Mouse (Mus musculus): ENCODE data around the gene Smo.

The Smo gene

DNA sequence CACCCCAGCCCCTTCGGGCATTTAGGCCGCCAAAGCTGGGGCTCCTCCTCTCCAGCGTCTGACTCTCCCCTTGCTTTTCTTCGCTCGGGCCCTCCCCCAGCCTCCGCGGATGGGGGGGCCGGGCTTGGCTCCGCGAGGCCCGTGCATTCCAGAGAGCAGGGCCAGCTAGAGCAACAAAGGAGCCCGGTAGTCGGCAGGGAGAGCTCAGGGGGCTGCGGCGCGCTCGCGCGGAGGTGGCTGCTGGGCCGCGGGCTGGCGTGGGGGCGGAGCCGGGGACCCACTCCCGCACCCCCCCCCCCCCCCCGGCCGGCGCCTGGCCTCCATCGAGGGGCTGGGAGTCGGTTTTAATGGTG lies at the start of gene Smo:
TSS of gene Smo (plus strand) at position 168 of the 353 bp plus-strand sequence.
- peak; percentile 99 for DNase-seq

GRCm38 (mm10) chr6:29685952-29686351 lies 49.4 kb upstream of the Smo start:
- no peak for DNase-seq

DNA sequence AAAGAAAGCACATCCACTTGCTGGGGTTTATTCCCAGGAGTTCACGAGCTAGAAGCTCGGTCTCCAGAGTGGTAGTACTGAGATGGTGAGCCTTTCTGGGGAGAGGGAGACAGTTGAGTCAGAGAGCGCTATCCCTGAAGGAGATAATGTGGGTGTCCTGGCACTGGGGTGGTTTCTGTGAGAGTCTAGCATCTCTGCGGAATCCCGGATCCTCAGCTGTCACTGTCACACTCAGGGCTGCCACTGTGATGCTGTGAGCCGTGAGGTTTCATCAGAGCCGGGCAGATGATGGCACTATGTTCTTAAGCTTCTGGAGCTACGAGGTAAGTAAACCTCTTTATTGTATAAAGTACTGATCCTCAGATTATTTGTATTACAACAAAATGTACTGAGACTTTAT lies 45.8 kb upstream of the Smo start:
- no peak for DNase-seq

DNA sequence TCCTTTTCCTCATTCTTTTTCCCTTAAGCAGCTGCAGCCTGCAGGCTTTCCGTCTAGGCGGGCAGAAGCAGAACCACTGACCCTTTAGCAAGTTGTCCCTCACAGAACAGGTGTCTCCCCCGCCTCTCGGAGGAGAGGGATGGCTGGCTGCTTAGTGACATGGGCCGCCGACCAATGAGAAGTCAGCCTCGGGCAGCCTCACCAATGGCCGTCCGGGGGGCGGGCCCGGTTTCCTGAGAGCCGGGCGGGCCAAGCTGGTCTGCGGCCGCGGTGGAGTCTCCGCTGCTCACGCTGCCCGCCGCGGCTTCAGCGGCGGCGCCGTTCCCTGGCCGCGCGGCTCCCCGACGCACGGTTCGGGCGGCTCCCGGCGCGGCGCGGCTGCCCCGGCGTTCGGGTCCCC lies 41.4 kb upstream of the Smo start, which contains the start of gene Tspan33:
TSS of gene Tspan33 (plus strand) at position 270 of the 400 bp plus-strand sequence.
- peak; percentile 100 for DNase-seq

GRCm38 (mm10) chr6:29694375-29695289 lies 40.7 kb upstream of the Smo start:
- DNase-seq = no peak

DNA sequence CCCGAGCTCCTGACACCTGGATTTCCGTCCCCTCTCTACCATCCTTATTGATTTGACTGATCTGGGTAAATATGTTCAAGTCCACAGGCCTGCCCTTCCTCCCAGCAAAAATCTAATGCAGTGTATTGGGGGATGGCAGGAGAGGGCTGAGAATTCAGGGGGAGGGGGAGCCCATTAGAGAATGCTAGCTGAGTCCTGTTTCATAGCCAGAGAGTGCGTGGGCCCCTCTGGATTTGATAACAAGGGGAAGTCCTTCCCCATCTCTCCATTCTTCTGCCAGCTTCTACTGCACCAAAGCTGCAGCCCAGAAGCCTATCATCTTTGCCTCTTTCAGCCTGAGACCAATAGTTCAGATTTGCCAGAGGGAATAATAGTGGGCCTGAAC lies 40.0 kb upstream of the Smo start:
- DNase-seq = peak; percentile 83

- DNase-seq = peak; percentile 82
Measured at GRCm38 (mm10) chr6:29695975-29696374, 39.3 kb upstream of the Smo start.

- DNase-seq = no peak
Measured at GRCm38 (mm10) chr6:29697139-29697538, 38.2 kb upstream of the Smo start.

- no peak for DNase-seq
Measured at GRCm38 (mm10) chr6:29697548-29697947, 37.8 kb upstream of the Smo start.

DNA sequence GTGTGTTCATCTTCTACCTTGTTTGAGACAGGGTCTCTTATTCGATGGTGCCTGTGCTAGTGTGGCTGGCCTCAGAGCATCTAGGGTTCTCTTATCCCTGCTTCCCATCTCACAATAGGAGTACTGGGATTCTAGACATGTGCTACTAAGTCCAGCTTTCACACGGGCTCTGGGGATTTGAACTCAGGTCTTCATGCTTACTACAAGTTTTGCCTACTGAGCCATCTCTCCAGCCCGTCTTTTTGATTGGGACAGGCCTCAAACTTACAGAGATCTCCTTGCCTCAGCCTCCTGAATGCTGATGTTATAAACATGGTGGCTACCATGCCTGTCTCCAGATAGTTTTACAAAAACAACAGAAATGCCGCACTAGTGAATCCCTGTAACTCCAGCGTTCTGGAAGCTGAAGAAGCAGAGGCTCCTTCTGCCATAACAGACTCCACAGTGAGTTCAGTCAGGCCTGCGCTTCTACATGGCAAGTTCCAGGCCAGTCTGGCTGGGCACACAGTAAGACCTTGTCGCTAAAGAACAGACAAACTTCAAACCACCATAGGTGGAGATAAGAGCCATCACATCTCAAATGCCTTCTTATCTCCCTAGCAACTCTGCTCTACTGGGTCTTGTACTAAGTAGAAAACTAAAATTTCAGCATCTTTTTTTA lies 36.1 kb upstream of the Smo start:
- peak; percentile 67 for DNase-seq

- peak; percentile 50 for DNase-seq
Measured at GRCm38 (mm10) chr6:29701051-29701450, 34.3 kb upstream of the Smo start.

GRCm38 (mm10) chr6:29702126-29702525 lies 33.2 kb upstream of the Smo start:
- DNase-seq = no peak

GRCm38 (mm10) chr6:29704143-29704542 lies 31.2 kb upstream of the Smo start:
- no peak for DNase-seq

DNA sequence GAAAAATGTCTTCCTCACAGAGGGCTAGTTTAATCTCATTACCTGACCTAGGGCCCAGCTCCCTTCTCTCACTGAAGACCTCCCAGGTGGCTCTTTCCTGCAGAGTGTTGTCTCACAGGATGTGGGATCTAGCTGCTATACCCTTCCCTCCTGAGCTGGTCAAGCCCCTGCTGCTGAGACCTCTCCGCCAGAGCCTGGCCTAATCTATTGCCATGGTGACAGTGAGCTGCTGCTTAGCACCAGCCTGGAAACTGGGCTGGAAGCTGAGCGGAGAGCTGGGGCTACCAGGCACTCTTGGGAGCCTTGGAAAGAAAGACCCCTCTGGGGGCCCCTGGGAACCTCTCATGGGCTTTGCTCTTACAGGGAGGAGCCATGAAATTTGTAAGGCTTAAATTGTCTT lies 27.4 kb upstream of the Smo start:
- no peak for DNase-seq

DNA sequence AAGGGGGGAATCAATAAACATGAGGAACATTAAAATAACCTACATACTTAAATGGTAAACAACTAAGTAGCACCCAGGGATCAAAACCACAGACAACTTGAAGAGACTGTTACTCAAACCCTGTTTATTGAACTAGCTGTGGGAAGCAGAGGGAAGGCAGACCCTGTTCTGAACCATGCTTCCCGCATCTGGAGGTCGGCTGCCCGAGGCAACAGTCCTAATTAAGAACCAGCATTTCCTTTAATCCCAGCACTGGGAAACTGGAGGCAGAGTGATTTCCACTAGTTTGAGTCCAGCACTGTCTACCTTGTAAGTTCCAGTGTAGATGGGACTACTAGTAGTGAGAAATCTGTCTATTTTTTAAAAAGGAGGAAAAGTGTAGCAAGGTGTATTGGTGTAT lies 24.0 kb upstream of the Smo start:
- DNase-seq = no peak

- DNase-seq = no peak
Measured at GRCm38 (mm10) chr6:29712011-29712584, 23.2 kb upstream of the Smo start.

- DNase-seq = peak; percentile 84
Measured at GRCm38 (mm10) chr6:29716624-29717365, 18.5 kb upstream of the Smo start.

DNA sequence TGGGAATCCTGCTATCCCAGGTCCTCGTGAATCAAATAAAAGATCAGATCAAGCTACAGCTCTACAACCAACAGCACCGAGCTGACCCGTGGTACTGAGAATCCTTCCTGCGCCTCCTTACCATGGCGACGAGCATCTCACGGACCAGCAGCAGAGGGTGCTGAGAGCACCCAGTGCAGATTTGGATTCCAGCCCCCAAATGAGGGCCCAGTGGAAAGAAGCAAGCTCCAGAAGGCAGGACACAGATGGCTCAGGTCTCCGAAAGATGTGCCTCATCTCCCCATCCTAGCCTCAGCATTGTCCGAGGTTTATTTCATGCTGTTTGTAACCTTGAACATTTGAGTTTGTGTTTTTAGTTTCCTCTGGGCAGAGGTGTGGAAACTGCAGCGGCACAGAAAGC lies 17.8 kb upstream of the Smo start:
- no peak for DNase-seq

DNA sequence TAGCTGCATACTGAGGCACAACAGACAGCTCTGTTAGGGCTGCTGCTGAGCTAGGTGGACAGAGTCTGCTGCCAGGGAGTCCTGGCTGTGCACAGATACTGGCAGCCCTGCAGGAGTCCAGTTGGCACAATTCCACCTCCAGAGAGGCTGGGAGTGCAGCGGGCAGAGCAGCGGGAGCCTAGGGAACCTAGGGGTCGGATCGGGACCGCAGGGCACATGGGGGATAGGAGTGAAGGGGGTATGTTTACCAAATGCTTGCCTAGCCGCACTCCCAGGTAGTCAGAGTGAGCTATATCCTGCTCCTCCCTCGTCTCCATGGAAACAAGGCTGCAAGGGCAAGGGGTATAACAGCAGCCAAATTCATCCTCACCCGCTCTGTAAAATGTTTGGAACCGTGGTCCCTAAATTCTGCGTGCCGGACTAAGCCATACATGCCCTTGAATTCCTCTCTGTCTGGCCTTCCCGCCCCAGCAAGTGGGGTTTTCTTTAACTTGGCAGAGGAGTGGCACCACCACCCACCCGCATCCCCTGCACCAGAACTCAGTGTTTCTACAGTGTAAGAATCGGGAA lies 17.3 kb upstream of the Smo start:
- peak; percentile 91 for DNase-seq

DNA sequence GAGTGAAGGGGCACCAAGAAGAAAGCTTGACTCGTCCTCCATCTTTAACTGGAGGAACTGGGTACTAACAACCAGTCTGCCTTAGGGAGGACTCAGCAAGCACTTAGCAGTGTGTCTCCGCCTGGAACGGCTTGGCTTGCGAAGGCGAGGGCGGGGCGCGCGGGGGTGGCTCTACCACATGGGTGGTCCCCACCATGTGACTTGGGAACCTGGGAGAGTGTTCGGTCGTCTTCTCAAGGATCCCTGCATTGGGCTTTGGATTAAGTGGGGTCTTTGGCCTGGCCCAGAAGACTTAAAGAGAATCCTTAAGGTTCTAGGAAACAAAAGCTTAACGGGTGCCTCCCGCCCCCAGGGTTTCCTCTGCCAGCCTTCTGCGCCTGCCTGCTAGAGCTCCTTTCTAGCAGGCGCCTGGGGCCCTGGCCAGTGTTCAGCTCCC lies 16.4 kb upstream of the Smo start:
- peak; percentile 95 for DNase-seq

DNA sequence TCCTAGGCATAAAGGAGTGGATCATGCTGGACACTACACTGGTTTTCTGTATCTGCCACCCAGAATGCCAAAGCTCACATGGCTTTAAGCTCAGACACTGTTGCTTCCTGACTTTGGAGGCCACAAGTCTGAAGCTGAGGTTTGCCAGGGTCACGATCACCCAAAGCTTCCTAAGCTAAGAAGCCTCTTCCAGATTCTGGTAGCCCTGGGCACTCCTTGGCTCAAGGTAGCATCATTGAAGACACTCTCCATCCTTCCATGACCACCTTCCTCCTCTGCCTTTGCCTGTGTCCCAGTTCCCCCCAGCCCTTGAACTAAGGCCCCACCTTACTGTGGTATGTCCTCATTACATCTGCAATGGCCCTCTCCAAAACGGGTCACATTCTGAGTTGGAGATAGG lies 13.4 kb upstream of the Smo start:
- DNase-seq = no peak

- DNase-seq = no peak
Measured at GRCm38 (mm10) chr6:29726576-29727200, 8.6 kb upstream of the Smo start.
